Mouse (Mus musculus): Measurements from ENCODE around the gene Ripor2. TPM values are rescaled to one million over a fixed set of nuclear protein-coding genes. Genes with fewer than 3 reads are reported as not detected.

Gene Ripor2
- 3.6 and 5.1 TPM in 2 replicates for polyA plus RNA-seq (2012; rRNA removed)

GRCm38 (mm10) chr13:24581833-24582232, at the start of gene Ripor2:
Gene Ripor2 (plus strand): TSS chr13:24582189.

GRCm38 (mm10) chr13:24741028-24741427, 159.0 kb downstream of the Ripor2 start, which contains the start of gene Armh2:
Gene Armh2 (plus strand): TSS chr13:24741232.

GRCm38 (mm10) chr13:24761403-24762227, 179.6 kb downstream of the Ripor2 start, which contains the start of gene Gmnn:
Gene Gmnn (minus strand): TSS chr13:24761923.

Other genes starting within 250 kb of the Ripor2 start
- gene Armh2, start 159.0 kb downstream of the Ripor2 start, polyA plus RNA-seq (2012; rRNA removed): not detected in 2 replicates
- gene Gmnn, start 179.7 kb downstream of the Ripor2 start, polyA plus RNA-seq (2012; rRNA removed): 0.45 and 1.5 TPM in 2 replicates
- 28.5 and 45.4 TPM in 2 replicates for gene BC005537, start 219.5 kb downstream of the Ripor2 start, polyA plus RNA-seq (2012; rRNA removed)
- gene Acot13, start 249.4 kb downstream of the Ripor2 start, polyA plus RNA-seq (2012; rRNA removed): 29.4 and 37.3 TPM in 2 replicates
- gene Tdp2, start 249.5 kb downstream of the Ripor2 start, polyA plus RNA-seq (2012; rRNA removed): 27.9 and 28.9 TPM in 2 replicates

Measured in ovary, adult 2 months (tissue).